Mouse (Mus musculus) ZHBTc4 (cell line): ENCODE measurements around the gene Xlr5c.
"Not testable (repeated sequence)": the region's sequence is repeated elsewhere in the genome, so short reads cannot be mapped to it uniquely, and the experiment has no call there.

Experiments
- DNase-seq: peaks from one replicate; pipeline ENCODE4 v3.0.0-alpha.2; 2011; ENCODE audit warnings: low read depth, low spot score

Xlr5c gene

GRCm38 (mm10) chrX:73292876-73293275 lies at the start of gene Xlr5c, which contains the start of gene Xlr5a:
TSS of gene Xlr5c (minus strand) at chrX:73292976.
TSS of gene Xlr5a (minus strand) at chrX:73292976.
- not testable (repeated sequence) for DNase-seq

DNA sequence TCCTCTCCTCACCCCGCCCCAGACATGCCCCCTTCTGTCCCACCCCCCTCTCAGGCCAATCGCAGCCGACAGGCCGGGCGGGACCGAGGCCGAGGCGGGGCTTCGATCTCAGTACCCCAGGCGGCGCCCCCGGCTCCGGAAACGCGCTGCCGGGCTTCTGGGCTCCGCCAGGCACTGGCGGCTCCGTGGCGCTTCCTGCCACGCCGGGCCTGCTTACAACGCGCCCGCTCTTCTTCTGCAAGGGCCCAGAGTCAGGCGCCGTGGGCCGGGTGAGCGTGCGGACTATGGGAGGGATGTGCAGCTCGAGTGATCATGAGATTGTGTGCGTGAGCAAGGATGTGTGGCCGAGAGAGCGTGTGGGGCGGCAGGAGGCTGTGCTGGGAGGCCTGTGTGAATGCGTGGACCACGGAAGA lies 49.7 kb upstream of the Xlr5c start, which contains the start of gene Zfp275:
Gene Zfp275, plus strand, starts transcription at position 139 of the 413 bp plus-strand sequence.
- peak; percentile 89 for DNase-seq

DNA sequence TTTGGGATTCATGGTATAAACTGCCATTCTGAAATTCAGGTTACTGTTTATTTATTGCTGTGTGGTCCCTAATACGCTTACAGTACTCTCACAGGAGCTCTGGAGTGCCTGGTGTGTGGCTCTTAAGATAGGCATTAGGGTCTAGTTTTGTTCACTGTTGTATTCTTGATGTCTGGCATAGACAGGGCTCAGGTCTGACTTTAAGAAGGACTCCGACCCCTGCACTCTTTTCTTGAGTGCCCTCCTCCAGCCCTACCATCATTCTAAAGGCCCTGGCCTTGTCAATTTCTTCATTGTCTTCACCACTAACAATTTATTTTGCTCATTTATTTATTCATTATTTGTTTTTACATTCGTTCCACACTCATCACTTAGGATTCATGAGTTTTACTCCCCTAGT lies 49.3 kb upstream of the Xlr5c start:
- DNase-seq: no peak

GRCm38 (mm10) chrX:73341473-73341872 lies 48.7 kb upstream of the Xlr5c start:
- DNase-seq: no peak

DNA sequence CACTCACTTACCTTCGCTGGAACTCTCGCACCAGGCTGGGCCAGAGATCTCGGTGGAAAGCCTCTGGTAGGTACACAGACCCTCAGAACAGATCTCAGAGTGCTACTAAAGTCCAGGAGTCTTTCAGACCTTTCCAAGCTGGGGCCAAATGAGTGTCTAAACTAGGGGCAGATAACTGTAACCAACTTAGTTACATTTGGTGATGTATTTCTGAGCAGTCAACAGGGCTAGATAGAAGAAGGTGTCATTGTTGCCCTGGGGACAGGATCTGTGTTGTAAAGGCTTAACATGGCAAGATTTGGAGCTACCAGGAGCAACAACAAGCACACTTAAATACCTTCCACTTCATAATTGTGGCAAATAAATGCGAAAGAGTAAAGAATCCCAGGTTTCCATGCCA lies 44.0 kb upstream of the Xlr5c start, which contains the start of gene Gm45015:
Gene Gm45015, minus strand, starts transcription at position 101 of the 400 bp plus-strand sequence.
- no peak for DNase-seq

DNA sequence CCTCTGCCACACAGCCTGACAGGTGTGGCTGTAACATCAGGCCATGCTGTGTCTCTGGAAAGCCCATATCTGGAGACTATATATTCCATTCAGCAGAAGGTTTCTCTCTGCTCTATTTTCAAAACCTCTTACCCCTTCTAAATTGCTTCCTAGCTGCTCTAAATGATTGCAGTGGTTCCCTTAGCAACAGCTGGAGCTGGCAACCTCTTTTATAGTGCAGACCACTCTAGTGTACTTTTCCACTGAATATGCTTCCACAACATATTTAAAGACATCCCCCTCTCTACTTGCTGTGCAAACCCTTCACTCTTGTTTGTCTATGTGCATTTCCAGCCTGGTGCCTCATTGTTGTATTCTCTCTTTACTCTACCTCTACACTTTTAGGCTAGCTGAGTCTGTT lies 40.8 kb upstream of the Xlr5c start:
- no peak for DNase-seq

DNA sequence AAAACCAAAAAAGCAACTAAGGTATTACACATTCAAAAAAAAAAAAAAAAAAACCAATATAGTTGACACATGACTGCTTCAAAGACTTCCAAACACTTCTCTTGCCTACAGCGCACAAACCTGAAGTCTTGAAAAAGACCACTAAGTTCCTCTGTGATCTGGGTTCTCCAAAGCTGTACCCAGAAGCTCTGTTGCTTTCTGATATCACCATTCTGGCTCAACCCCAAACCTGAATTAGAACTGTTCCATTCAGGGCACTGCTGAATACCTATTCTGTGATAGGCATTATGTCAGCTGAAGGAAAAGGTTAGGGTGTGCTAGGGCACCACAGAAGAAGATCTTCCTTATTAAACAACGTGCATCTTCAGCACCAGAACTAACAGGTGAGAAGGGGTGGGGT lies 34.4 kb upstream of the Xlr5c start:
- DNase-seq: no peak

- DNase-seq: no peak
These were observed 28.3 kb upstream of the Xlr5c start for GRCm38 (mm10) chrX:73321029-73321428.

GRCm38 (mm10) chrX:73312522-73312921 lies 19.7 kb upstream of the Xlr5c start:
- peak; percentile 46 for DNase-seq

GRCm38 (mm10) chrX:73295745-73296144 lies 3.0 kb upstream of the Xlr5c start:
- not testable (repeated sequence) for DNase-seq

GRCm38 (mm10) chrX:73265270-73265669 lies 27.5 kb downstream of the Xlr5c start, which contains the start of gene Xlr3c:
TSS of gene Xlr3c (minus strand) at chrX:73265390.
- not testable (repeated sequence) for DNase-seq

DNA sequence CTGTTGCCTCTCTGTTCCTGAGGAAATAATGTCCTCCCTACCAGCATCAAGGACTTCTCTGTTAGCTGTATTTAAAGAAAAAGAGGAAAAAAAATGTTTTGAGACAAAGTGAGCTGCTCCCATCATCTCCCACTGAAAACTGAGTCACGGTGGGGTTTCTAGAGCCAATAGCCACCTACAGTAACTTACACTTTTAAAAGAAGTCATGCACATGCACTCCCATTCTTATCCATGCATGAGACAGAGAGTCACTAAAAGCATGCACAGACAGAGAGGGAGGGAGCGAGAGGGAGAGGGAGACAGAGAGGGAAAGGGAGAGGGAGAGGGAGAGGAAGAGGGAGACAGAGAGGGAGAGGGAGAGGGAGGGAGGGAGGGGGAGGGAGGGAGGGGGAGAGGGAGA lies 30.3 kb downstream of the Xlr5c start:
- not testable (repeated sequence) for DNase-seq

- not testable (repeated sequence) for DNase-seq
These were observed 49.9 kb downstream of the Xlr5c start, which contains the start of gene Xlr4c for GRCm38 (mm10) chrX:73242821-73243325. TSS of gene Xlr4c (minus strand) at chrX:73243130.
